Mouse (Mus musculus) cortical plate, adult 2 months (tissue): ENCODE results near the gene Rnf152. TPM values are rescaled to one million over a fixed set of nuclear protein-coding genes. Genes with fewer than 3 reads are reported as not detected.

Experiments
- H3K27ac ChIP-seq: fragments of 200-500 bp; 2 replicates; pipeline ENCODE4 v1.5.1; 2012; ENCODE audit warnings: low read length, control low read depth, inconsistent platforms; ENCODE audit not compliant: insufficient read depth
- H3K4me1 ChIP-seq: fragments of 200-500 bp; 2 replicates; pipeline ENCODE4 v1.6.1; 2011; ENCODE audit warnings: low read length; ENCODE audit not compliant: control insufficient read depth, insufficient read depth
- H3K4me3 ChIP-seq: fragments of 200-500 bp; 2 replicates; pipeline ENCODE4 v1.5.1; 2011; ENCODE audit warnings: mild to moderate bottlenecking, low read length, control low read depth; ENCODE audit not compliant: insufficient read depth
- CTCF ChIP-seq: fragments of 200-500 bp; IDR thresholded peaks from 2 replicates; pipeline ENCODE4 v1.5.1; 2011; ENCODE audit warnings: mild to moderate bottlenecking, control low read depth, low read length; ENCODE audit not compliant: insufficient read depth; ENCODE audit errors: extremely low read depth
- POLR2A ChIP-seq: fragments of 200-500 bp; IDR thresholded peaks from 2 replicates; pipeline ENCODE4 v1.6.1; 2011; ENCODE audit warnings: mild to moderate bottlenecking, low read length, control low read depth; ENCODE audit not compliant: insufficient read depth; ENCODE audit errors: extremely low read depth
- polyA plus RNA-seq: library from polyadenylated mRNA; depleted of rRNA; stranded (reverse); fragments of >200 nt; gene quantifications from 2 replicates; pipeline ENCODE4 v1.2.3, GENCODE M21; 2012

Gene Rnf152
- polyA plus RNA-seq, 1 experiment, result 4.2 TPM

DNA sequence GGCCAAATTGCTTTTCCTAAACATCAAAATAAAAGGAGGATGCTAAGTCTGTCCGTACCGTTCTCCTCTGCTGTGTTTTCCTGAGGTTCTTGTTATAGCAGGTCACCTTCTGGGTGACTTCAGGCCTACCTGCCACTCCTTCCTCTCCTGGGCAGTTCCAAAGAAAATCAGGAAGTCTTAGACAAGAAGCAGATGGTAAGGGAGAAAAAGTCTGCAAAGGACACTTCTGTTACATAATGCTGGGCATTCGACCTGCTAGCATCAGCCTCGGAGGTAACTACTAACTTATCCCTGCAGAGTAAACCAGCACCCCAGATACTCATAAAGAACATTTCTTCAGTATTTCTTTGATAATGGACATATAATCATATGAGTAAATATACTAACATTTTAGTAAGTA lies 4.7 kb downstream of the Rnf152 start:
- Histone ChIP-seq H3K4me3 (no peak overlapping the region), H3K4me1 (no peaks in the 10 kb centered on the region), H3K27ac (no peak overlapping the region)
- TF ChIP-seq POLR2A (no peak), CTCF (no peak)

DNA sequence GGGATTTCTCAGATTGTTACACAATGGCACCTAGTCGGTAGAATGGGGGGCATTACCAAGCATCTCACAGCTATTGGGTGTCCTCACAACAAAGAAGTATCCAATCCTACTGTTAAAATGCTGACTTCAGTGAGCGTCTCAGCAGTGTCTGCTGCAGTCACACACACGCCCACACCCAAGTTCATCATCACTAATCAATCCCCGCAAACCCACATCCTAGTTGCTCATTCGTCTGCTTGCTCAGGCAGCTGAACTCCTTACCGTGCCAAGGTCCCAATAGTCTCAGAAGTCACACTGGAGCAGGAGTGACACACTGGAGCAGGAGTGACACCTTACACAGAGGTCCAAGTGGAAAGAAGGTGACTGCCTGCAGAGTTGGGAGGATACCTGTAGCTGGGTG lies 14.2 kb downstream of the Rnf152 start:
- Histone ChIP-seq H3K4me3 (no peak overlapping the region), H3K27ac (no peak overlapping the region), H3K4me1 (no peaks in the 10 kb centered on the region)
- no peak for TF ChIP-seq POLR2A

DNA sequence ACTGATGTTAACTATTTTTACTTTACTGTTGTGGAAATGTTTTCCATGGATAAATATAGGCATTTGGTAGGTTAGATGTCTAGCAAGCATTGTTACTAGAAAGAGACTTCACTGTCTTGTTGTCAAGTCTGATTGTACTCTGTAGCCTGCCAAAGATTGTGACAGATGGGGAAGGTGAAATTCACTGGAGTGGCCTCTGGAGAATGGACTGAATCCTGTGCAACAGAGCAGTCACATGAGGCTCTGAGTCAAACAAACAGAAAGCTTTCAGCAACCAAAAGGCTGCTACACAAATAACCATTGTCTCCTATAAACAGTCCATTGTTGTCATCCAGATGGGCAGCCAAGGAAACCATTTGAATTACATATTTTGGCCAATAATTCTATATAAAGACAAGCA lies 15.6 kb downstream of the Rnf152 start:
- no peak overlapping the region for H3K4me3 ChIP-seq
- H3K4me1 ChIP-seq, result no peaks in the 10 kb centered on the region
- TF ChIP-seq POLR2A (no peak), CTCF (no peak)
- no peak overlapping the region for H3K27ac ChIP-seq

DNA sequence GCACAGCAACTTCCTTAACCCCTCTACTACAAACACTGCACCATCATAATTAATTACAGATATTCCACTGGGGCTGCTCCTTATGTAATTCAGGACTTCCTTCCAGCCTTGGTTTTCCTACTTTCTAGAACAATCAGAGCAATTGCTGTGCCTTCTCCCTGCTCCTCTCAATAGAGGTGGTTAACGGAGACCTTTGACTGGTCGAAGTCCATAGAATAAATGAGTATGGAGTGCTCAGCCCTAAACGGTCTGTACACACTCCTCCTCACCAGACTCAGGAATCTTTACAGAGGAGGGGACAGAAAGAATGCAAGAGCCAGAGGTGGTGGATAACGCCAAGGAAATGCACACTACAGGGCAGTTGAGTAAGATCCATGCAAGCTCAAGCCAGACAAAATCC lies 19.1 kb downstream of the Rnf152 start:
- Histone ChIP-seq H3K27ac (no peak overlapping the region), H3K4me3 (no peak overlapping the region), H3K4me1 (no peaks in the 10 kb centered on the region)
- no peak for TF ChIP-seq POLR2A

DNA sequence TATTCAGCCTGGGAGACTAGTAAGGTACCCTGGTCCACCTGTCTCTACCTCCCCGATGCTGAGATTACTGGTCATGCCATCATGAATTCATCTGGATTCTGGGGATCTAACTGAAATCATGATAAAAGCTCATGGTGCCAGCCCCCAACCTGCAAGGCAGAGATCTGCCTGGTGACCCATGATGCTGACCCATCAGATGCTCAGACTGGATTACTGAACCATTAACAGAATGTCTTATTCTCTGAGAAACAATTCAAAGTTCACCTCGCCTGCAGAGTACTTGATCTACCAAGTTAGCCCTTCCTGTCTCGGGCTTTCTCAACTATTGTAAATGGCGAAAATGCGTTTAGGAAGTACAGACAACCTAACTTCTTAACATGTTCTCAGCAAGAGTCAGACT lies 20.4 kb downstream of the Rnf152 start:
- TF ChIP-seq CTCF (no peak), POLR2A (no peak)
- Histone ChIP-seq H3K4me1 (no peaks in the 10 kb centered on the region), H3K4me3 (no peak overlapping the region), H3K27ac (no peak overlapping the region)

DNA sequence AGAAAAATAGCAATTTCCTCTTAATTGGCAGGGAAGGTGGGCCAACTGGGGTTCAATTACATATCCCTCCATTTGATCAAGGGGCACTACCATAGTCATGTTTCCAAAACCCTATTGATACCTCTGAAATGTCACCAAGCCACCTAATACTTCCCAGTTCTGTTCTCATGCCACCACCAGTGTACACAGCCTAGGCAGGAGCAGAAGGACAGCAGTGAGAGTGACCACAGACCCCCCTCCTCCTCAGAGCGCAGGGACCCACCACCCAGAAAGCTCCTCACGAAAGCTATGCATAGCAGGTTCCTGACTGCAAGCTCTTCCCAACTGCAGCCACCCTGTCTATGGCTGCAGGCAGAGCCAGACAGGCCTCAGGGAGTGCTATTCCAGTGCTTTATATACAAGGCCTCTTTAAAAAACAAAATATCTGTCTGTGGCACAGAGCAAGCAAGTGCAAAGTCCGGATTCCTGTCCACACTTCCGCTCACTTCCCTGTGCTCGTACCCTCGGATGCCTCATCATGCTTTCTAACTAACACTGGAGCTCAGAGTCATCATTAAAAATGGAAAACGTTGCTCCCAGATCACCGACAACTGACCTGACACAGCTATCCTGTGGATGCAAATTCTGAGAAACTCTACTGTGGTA lies 24.3 kb downstream of the Rnf152 start:
- Histone ChIP-seq H3K4me1 (no peaks in the 10 kb centered on the region), H3K27ac (no peak overlapping the region)
- no peak for TF ChIP-seq POLR2A
- no peak for TF ChIP-seq CTCF

DNA sequence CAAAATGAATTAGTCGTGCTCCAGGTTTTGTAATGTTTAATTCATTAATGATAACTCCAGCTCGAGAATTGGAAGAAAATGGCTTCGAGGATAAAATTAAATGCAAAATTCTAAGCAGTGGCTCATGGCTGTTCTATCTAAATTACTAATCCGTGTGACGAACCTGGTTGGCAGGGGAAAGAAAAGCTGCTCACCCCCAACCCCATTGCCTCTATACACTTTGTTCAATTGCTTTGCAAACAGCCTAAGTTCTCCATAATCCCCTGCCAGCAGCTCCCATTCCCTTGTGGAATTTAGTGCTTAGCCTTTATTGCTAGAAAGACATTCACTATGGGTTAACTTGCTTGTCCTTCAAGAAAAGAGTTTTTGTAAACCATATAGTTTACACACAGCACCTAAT lies 24.9 kb downstream of the Rnf152 start:
- no peaks in the 10 kb centered on the region for H3K4me1 ChIP-seq
- no peak overlapping the region for H3K27ac ChIP-seq
- H3K4me3 ChIP-seq, result no peak overlapping the region
- TF ChIP-seq CTCF (no peak), POLR2A (no peak)

More for the DNA sequence above, 24.3 kb downstream of the Rnf152 start:
- H3K4me3 ChIP-seq, result no peak overlapping the region

DNA sequence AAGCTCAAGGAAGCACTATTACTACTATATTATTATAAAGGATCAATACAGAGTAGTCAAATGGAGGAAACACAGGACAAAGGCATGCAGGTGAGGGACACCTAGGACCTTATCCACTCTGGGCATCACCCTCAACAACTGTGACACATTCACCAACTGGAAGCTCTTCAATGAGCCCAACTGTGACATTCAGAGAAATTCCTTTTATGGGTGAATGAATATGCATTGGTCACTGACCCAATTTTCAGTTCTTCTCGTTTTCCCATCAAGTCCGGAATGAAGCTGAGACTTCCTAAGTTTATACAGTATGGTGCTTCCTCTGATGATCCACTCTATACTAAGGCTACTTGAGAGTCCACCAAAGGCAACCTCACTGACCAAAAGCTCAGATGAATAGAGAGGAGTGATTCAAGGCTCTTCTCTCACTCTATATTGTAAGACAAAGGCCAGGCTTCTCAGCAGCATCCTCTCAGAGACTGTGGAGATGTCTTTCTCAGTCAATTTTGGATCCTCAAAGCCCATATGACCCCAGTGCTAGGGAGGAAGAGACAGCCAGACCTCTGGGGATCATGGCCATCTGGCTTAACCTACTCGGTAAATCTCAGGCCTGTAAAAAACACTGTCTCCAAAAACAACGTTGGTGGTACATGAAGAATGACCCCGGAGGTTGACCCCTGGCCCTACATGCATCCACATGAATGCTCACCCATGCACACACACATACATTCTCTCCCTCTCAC lies 25.8 kb downstream of the Rnf152 start:
- Histone ChIP-seq H3K4me3 (no peak overlapping the region), H3K4me1 (no peaks in the 10 kb centered on the region), H3K27ac (no peak overlapping the region)
- no peak for TF ChIP-seq CTCF
- no peak for TF ChIP-seq POLR2A

DNA sequence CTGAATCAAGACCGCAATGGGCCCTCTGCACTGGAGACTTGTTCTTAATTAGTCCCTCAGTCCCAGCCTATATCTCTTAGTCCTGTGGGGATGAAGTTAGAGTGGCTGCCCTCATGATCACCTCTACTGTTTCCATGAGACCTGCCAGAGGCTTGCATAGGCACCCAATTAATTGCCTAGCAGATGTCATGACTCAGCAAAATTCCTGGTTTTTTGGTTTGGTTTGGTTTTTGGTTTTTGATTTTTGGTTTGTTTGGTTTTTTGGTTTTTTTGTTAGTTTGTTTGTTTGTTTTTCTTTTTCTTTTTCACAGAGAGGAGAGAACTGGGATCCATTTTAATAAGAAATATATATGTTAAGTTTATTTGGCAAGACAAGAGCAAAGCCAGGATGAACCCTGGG lies 28.7 kb downstream of the Rnf152 start:
- H3K27ac ChIP-seq, result no peak overlapping the region
- H3K4me3 ChIP-seq, result no peak overlapping the region
- no peaks in the 10 kb centered on the region for H3K4me1 ChIP-seq
- TF ChIP-seq CTCF, result no peak
- no peak for TF ChIP-seq POLR2A

DNA sequence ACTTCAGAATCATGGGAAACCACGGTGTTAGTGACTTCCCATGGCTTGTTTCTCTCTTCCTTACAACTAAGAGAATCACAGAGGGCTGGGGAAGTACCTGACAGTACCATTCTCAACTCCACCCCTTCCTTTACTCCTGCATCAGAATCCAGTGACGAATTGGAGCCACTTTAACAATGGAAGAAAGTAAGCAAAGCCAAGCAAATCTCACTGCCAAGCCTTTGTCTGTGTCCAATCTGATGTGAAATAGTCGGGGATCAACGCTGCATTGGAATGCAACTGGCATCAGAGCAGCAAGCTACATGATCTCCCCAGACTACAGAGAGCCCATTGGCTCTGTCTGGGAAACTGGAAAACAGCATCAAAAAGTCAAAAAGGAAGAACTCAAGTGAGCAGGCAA lies 31.9 kb downstream of the Rnf152 start:
- TF ChIP-seq POLR2A (no peak), CTCF (no peak)
- Histone ChIP-seq H3K4me3 (no peak overlapping the region), H3K4me1 (no peaks in the 10 kb centered on the region), H3K27ac (no peak overlapping the region)
